ENCODE assay signal across 28 mouse cellular contexts in genomic region chr2:139934033-139934572, GRCm38 (mm10).
DNase-seq lines count a peak whose midpoint lies in the region; ATAC-seq and TF ChIP-seq lines count a peak whose summit lies in the region.
"Had no signal": no experiment of that assay in that cellular context is flagged by ENCODE, and none has a peak within 500 bp of the region (broad histone marks: within the 10 kb centered on the region; RNA-seq: fewer than 3 reads in every experiment).

No protein-coding gene starts in this region.

- H3K9ac ChIP-seq in lung, embryonic 14.5 days = no peak overlapping the region
- H3K9ac ChIP-seq in CH12.LX (ENCODE audit: insufficient read depth, low read depth) = no peak overlapping the region
- no peak overlapping the region for H3K9ac ChIP-seq in embryonic facial prominence, embryonic 14.5 days (ENCODE audit: low read depth, low read length)
- no peak overlapping the region for H3K9ac ChIP-seq in limb, embryonic 12.5 days (replicated peaks)
- no peak overlapping the region for H3K9ac ChIP-seq in forebrain, embryonic 13.5 days
- H3K9ac ChIP-seq: embryonic facial prominence, embryonic 15.5 days; forebrain, embryonic 15.5 days; hindbrain, embryonic 12.5 days; liver, embryonic 15.5 days; midbrain, embryonic 12.5 days; neural tube, embryonic 12.5 days had no signal

- H3K4me2 ChIP-seq in lung, embryonic 14.5 days = no peak overlapping the region
- peak overlapping the region; percentile 34 for H3K4me2 ChIP-seq in CH12.LX (ENCODE audit: insufficient read depth, low read depth, poor library complexity, severe bottlenecking)
- H3K4me2 ChIP-seq in embryonic facial prominence, embryonic 14.5 days (ENCODE audit: low read depth, low read length) = no peak overlapping the region
- H3K4me2 ChIP-seq in limb, embryonic 12.5 days = peak overlapping the region; percentile 31
- H3K4me2 ChIP-seq in forebrain, embryonic 13.5 days = no peak overlapping the region
- H3K4me2 ChIP-seq: embryonic facial prominence, embryonic 15.5 days; forebrain, embryonic 15.5 days; hindbrain, embryonic 12.5 days; liver, embryonic 15.5 days; midbrain, embryonic 12.5 days; neural tube, embryonic 12.5 days had no signal

- TF ChIP-seq RAD21 in CH12.LX (IDR thresholded peaks at IDR 0.05; ENCODE audit: low read depth, low read length) = no peak

- no peak for TF ChIP-seq EP300 in CH12.LX (IDR thresholded peaks at IDR 0.05; ENCODE audit: low read length)

- in situ Hi-C loops in CH12.LX (cut with MboI; ENCODE audit: low pct_ligation_motif_present, low pct_unique_long_range_greater_than_20kb, low sequenced_read_pairs) = no loop called here

- no peak for TF ChIP-seq CTCF in lung, embryonic 14.5 days (IDR thresholded peaks at IDR 0.05; ENCODE audit: low read depth)
- TF ChIP-seq CTCF in CH12.LX (conservative IDR thresholded peaks at IDR 0.05 in 1 of 2, IDR thresholded peaks at IDR 0.05 in 1 of 2; ENCODE audit: low read depth in 2 of 2, low read length in 2 of 2) = no peak

- H3K27me3 ChIP-seq in lung, embryonic 14.5 days (ENCODE audit: insufficient read depth, low read length) = no peaks in the 10 kb centered on the region
- H3K27me3 ChIP-seq in CH12.LX (replicated peaks) = no peaks in the 10 kb centered on the region
- no peaks in the 10 kb centered on the region for H3K27me3 ChIP-seq in embryonic facial prominence, embryonic 14.5 days (replicated peaks; ENCODE audit: control insufficient read depth, insufficient read depth, low read length)
- no peaks in the 10 kb centered on the region for H3K27me3 ChIP-seq in limb, embryonic 12.5 days
- no peaks in the 10 kb centered on the region for H3K27me3 ChIP-seq in forebrain, embryonic 13.5 days
- H3K27me3 ChIP-seq: embryonic facial prominence, embryonic 15.5 days; forebrain, embryonic 15.5 days; hindbrain, embryonic 12.5 days; liver, embryonic 15.5 days; midbrain, embryonic 12.5 days; neural tube, embryonic 12.5 days; Patski had no signal

- peak; percentile 65 for DNase-seq in lung, embryonic 14.5 days
- DNase-seq in lung, postnatal 14 days = no peak
- no peak for DNase-seq in CH12.LX (ENCODE audit: extremely low read depth)
- no peak for DNase-seq in embryonic facial prominence, embryonic 14.5 days (ENCODE audit: low spot score)
- no peak for DNase-seq in left cerebral cortex, postnatal 25 days (ENCODE audit: low spot score in 2 of 2)
- no peak for DNase-seq in heart, postnatal 14 days
- DNase-seq: adrenal gland, postnatal 14 days; cerebellum, adult 11 months; cerebellum, adult 9-10 months; cerebellum, postnatal 36 days; gastrocnemius, adult 2 months; heart, postnatal 36 days; kidney, adult 9 months; kidney, postnatal 10 days; layer of hippocampus, postnatal 36 days; liver; lung, postnatal 10 days had no signal

- no peak overlapping the region for H3K4me3 ChIP-seq in lung, embryonic 14.5 days (ENCODE audit: low read depth, low read length)
- H3K4me3 ChIP-seq in CH12.LX (replicated peaks in 1 of 3; ENCODE audit: low read depth in 2 of 3, low read length in 2 of 3, poor library complexity in 1 of 3) = no peak overlapping the region
- H3K4me3 ChIP-seq in embryonic facial prominence, embryonic 14.5 days (ENCODE audit: low read depth, low read length) = no peak overlapping the region
- no peak overlapping the region for H3K4me3 ChIP-seq in limb, embryonic 12.5 days (replicated peaks)
- H3K4me3 ChIP-seq in forebrain, embryonic 13.5 days = no peak overlapping the region
- H3K4me3 ChIP-seq: embryonic facial prominence, embryonic 15.5 days; forebrain, embryonic 15.5 days; gastrocnemius, adult 2 months; hindbrain, embryonic 12.5 days; liver, embryonic 15.5 days; midbrain, embryonic 12.5 days; myocyte; neural tube, embryonic 12.5 days had no signal

- no peak for TF ChIP-seq POLR2A in CH12.LX (IDR thresholded peaks at IDR 0.05; ENCODE audit: low read depth, low read length)

- no peaks in the 10 kb centered on the region for H3K79me2 ChIP-seq in CH12.LX (replicated peaks; ENCODE audit: control insufficient read depth, extremely low read depth, insufficient read depth, poor library complexity, severe bottlenecking)

- H3K27ac ChIP-seq in lung, embryonic 14.5 days (ENCODE audit: low read depth) = no peak overlapping the region
- H3K27ac ChIP-seq in CH12.LX (ENCODE audit: insufficient read depth, low read depth) = no peak overlapping the region
- peak overlapping the region; percentile 22; the same call in 1 of the 2 replicates for H3K27ac ChIP-seq in embryonic facial prominence, embryonic 14.5 days (replicated peaks; ENCODE audit: low read depth, low read length)
- H3K27ac ChIP-seq in limb, embryonic 12.5 days = peak overlapping the region; percentile 88
- H3K27ac ChIP-seq in forebrain, embryonic 13.5 days = no peak overlapping the region
- H3K27ac ChIP-seq: forebrain, embryonic 15.5 days; gastrocnemius, adult 2 months; hindbrain, embryonic 12.5 days; liver, embryonic 15.5 days; midbrain, embryonic 12.5 days; neural tube, embryonic 12.5 days had no signal

- ATAC-seq in lung, embryonic 14.5 days (ENCODE audit: insufficient read depth) = peak; percentile 73
- ATAC-seq in embryonic facial prominence, embryonic 14.5 days (ENCODE audit: low read depth) = no peak
- peak; percentile 61; the same call in 1 of the 2 replicates for ATAC-seq in limb, embryonic 12.5 days (ENCODE audit: insufficient number of reproducible peaks, insufficient read depth, low FRiP score, low TSS enrichment, low read depth)
- no peak for ATAC-seq in forebrain, embryonic 13.5 days
- ATAC-seq: forebrain, embryonic 15.5 days; intestine, postnatal 0 days; Patski had no signal

- no peaks in the 10 kb centered on the region for H3K9me3 ChIP-seq in lung, embryonic 14.5 days (ENCODE audit: low read depth, low read length)
- no peaks in the 10 kb centered on the region for H3K9me3 ChIP-seq in CH12.LX (replicated peaks; ENCODE audit: low read length)
- no peaks in the 10 kb centered on the region for H3K9me3 ChIP-seq in embryonic facial prominence, embryonic 14.5 days (ENCODE audit: control insufficient read depth, low read length)
- H3K9me3 ChIP-seq in limb, embryonic 12.5 days = no peaks in the 10 kb centered on the region
- no peaks in the 10 kb centered on the region for H3K9me3 ChIP-seq in forebrain, embryonic 13.5 days (replicated peaks)
- H3K9me3 ChIP-seq: embryonic facial prominence, embryonic 15.5 days; forebrain, embryonic 15.5 days; hindbrain, embryonic 12.5 days; liver, embryonic 15.5 days; midbrain, embryonic 12.5 days; neural tube, embryonic 12.5 days had no signal

- H3K36me3 ChIP-seq in lung, embryonic 14.5 days (ENCODE audit: insufficient read depth) = no peaks in the 10 kb centered on the region
- H3K36me3 ChIP-seq in CH12.LX (replicated peaks in 1 of 2; ENCODE audit: control insufficient read depth in 1 of 2, insufficient read depth in 1 of 2, low read length in 1 of 2) = peaks cover 0 to 21% of the 10 kb centered on the region in 2 experiments
- no peaks in the 10 kb centered on the region for H3K36me3 ChIP-seq in embryonic facial prominence, embryonic 14.5 days (ENCODE audit: control insufficient read depth, insufficient read depth, low read length)
- H3K36me3 ChIP-seq in limb, embryonic 12.5 days = no peaks in the 10 kb centered on the region
- 0 out of 2 replicates have a peak, but pooled peaks cover 4% of the 10 kb centered on the region for H3K36me3 ChIP-seq in forebrain, embryonic 13.5 days (ENCODE audit: poor library complexity, severe bottlenecking)
- H3K36me3 ChIP-seq: embryonic facial prominence, embryonic 15.5 days; forebrain, embryonic 15.5 days; hindbrain, embryonic 12.5 days; liver, embryonic 15.5 days; midbrain, embryonic 12.5 days; neural tube, embryonic 12.5 days had no signal

- peaks cover 6% of the 10 kb centered on the region; the same call in 1 of the 2 replicates for H3K4me1 ChIP-seq in lung, embryonic 14.5 days (ENCODE audit: insufficient read depth)
- H3K4me1 ChIP-seq in CH12.LX (ENCODE audit: control insufficient read depth in 1 of 2, insufficient read depth in 2 of 2) = no peaks in the 10 kb centered on the region; a peak in 2 of 4 replicates
- peaks cover 15% of the 10 kb centered on the region; the same call in 1 of the 2 replicates for H3K4me1 ChIP-seq in embryonic facial prominence, embryonic 14.5 days (ENCODE audit: control insufficient read depth, insufficient read depth, low read length)
- peaks cover 33% of the 10 kb centered on the region for H3K4me1 ChIP-seq in limb, embryonic 12.5 days (replicated peaks)
- no peaks in the 10 kb centered on the region for H3K4me1 ChIP-seq in forebrain, embryonic 13.5 days
- H3K4me1 ChIP-seq: embryonic facial prominence, embryonic 15.5 days; forebrain, embryonic 15.5 days; hindbrain, embryonic 12.5 days; liver, embryonic 15.5 days; midbrain, embryonic 12.5 days; neural tube, embryonic 12.5 days had no signal

- intact Hi-C loops in left cerebral cortex, postnatal 25 days (cut with DNase I) = no loop called here
- intact Hi-C loops in heart, postnatal 14 days (cut with DNase I) = no loop called here

- 38% methylated on average over 4 of the region's 4 CpGs for whole genome bisulfite sequencing in lung, embryonic 14.5 days
- WGBS in embryonic facial prominence, embryonic 14.5 days = 38% methylated on average over 4 of the region's 4 CpGs
- WGBS in limb, embryonic 12.5 days = 55% methylated on average over 4 of the region's 4 CpGs
- WGBS in forebrain, embryonic 13.5 days = 97% methylated on average over 4 of the region's 4 CpGs

- dilution Hi-C loops in CH12.LX (cut with MboI; ENCODE audit: extremely low pct_ligation_motif_present, extremely low pct_unique_long_range_greater_than_20kb, low sequenced_read_pairs) = no loop called here

TF ChIP-seq in CH12.LX, 34 proteins besides CTCF, POLR2A, EP300 and RAD21:
- TF ChIP-seq USF1 (IDR thresholded peaks at IDR 0.05; ENCODE audit: low read depth, low read length) (no peak), MXI1 (IDR thresholded peaks at IDR 0.05; ENCODE audit: low read depth, low read length) (no peak), RCOR1 (conservative IDR thresholded peaks at IDR 0.05; ENCODE audit: low read depth, low read length) (no peak), TBP (conservative IDR thresholded peaks at IDR 0.05; ENCODE audit: low read depth, low read length) (no peak), UBTF (IDR thresholded peaks at IDR 0.05; ENCODE audit: low read depth, low read length) (no peak), TCF12 (IDR thresholded peaks at IDR 0.05; ENCODE audit: low read depth, low read length) (no peak), JUN (IDR thresholded peaks at IDR 0.05; ENCODE audit: insufficient read depth, low read depth, low read length) (no peak), NRF1 (IDR thresholded peaks at IDR 0.05; ENCODE audit: low read depth, low read length) (no peak), MAFK (IDR thresholded peaks at IDR 0.05; ENCODE audit: insufficient replicate concordance, low read length) (no peak)
TF ChIP-seq in CH12.LX: peak in this region for 0.

Comparison
In these comparisons a context has a peak if more than half of its experiments do, and no peak if none do; other contexts are left out.
1. ATAC-seq: peak in lung, embryonic 14.5 days (single experiment) and limb, embryonic 12.5 days (single experiment); none in embryonic facial prominence, embryonic 14.5 days (single experiment) and forebrain, embryonic 13.5 days (single experiment).
2. H3K27ac ChIP-seq: peak in embryonic facial prominence, embryonic 14.5 days (single experiment) and limb, embryonic 12.5 days (single experiment); none in lung, embryonic 14.5 days (single experiment), CH12.LX (single experiment) and forebrain, embryonic 13.5 days (single experiment).
3. H3K4me2 ChIP-seq: peak in CH12.LX (single experiment) and limb, embryonic 12.5 days (single experiment); none in lung, embryonic 14.5 days (single experiment), embryonic facial prominence, embryonic 14.5 days (single experiment) and forebrain, embryonic 13.5 days (single experiment).